Mouse (Mus musculus): Measurements from ENCODE around the gene Cldn14. TPM values are rescaled to one million over a fixed set of nuclear protein-coding genes. Genes with fewer than 3 reads are reported as not detected.

Gene Cldn14
- polyA plus RNA-seq, 2 experiments, result 1.0 to 1.2 TPM

GRCm38 (mm10) chr16:93907761-93908160 is 100.9 kb downstream of the Cldn14 start:
- Histone ChIP-seq H3K9me3 (ENCODE audit: control insufficient read depth, low read length) (no peaks in the 10 kb centered on the region), H3K27ac (no peak overlapping the region), H3K9ac (replicated peaks) (no peak overlapping the region), H3K4me1 (replicated peaks; ENCODE audit: control insufficient read depth in 2 of 2, insufficient read depth in 2 of 2, low read length in 1 of 2) (peaks cover 0 to 5% of the 10 kb centered on the region in 2 experiments; a peak in 1 of 4 replicates), H3K27me3 (ENCODE audit: control insufficient read depth, insufficient read depth, low read length) (no peaks in the 10 kb centered on the region), H3K36me3 (replicated peaks; ENCODE audit: control insufficient read depth, insufficient read depth, low read depth) (peaks cover 6% of the 10 kb centered on the region; the same call in 1 of the 2 replicates), H3K4me2 (ENCODE audit: low read depth) (no peak overlapping the region), H3K4me3 (ENCODE audit: insufficient read depth in 1 of 2, low read depth in 2 of 2, low read length in 2 of 2) (no peak overlapping the region)
- TF ChIP-seq CTCF (IDR thresholded peaks at IDR 0.05; ENCODE audit: low read depth) (no peak), EP300 (IDR thresholded peaks at IDR 0.05; ENCODE audit: low read depth) (no peak)
- 73% methylated on average over 5 of the region's 5 CpGs for WGBS (ENCODE audit: insufficient replicate concordance)
- DNase-seq (ENCODE audit: low read depth in 3 of 3, low spot score in 3 of 3) (no peak), ATAC-seq (ENCODE audit: insufficient read depth) (no peak)

- no peaks in the 10 kb centered on the region for H3K9me3 ChIP-seq (ENCODE audit: control insufficient read depth, low read length)
- peaks cover 0 to 5% of the 10 kb centered on the region in 2 experiments; a peak in 1 of 4 replicates for H3K4me1 ChIP-seq (replicated peaks; ENCODE audit: control insufficient read depth in 2 of 2, insufficient read depth in 2 of 2, low read length in 1 of 2)
- peak; percentile 21; the same call in 1 of the 2 replicates for ATAC-seq (ENCODE audit: insufficient read depth)
- no peak overlapping the region for H3K9ac ChIP-seq (replicated peaks)
- no peak overlapping the region for H3K4me2 ChIP-seq (ENCODE audit: low read depth)
- no peaks in the 10 kb centered on the region for H3K27me3 ChIP-seq (ENCODE audit: control insufficient read depth, insufficient read depth, low read length)
- 64% methylated on average over 11 of the region's 11 CpGs for WGBS (ENCODE audit: insufficient replicate concordance)
- peak in 1 of 3 experiments; percentile 23 for DNase-seq (ENCODE audit: low read depth in 3 of 3, low spot score in 3 of 3)
- peaks cover 14% of the 10 kb centered on the region; the same call in 1 of the 2 replicates for H3K36me3 ChIP-seq (replicated peaks; ENCODE audit: control insufficient read depth, insufficient read depth, low read depth)
- H3K27ac ChIP-seq, result no peak overlapping the region
- no peak overlapping the region for H3K4me3 ChIP-seq (ENCODE audit: insufficient read depth in 1 of 2, low read depth in 2 of 2, low read length in 2 of 2)
- TF ChIP-seq CTCF (IDR thresholded peaks at IDR 0.05; ENCODE audit: low read depth) (peak; percentile 98), EP300 (IDR thresholded peaks at IDR 0.05; ENCODE audit: low read depth) (no peak)
Observed at GRCm38 (mm10) chr16:93906156-93907014, 102.3 kb downstream of the Cldn14 start.

GRCm38 (mm10) chr16:93903027-93903426 is 105.6 kb downstream of the Cldn14 start:
- Histone ChIP-seq H3K4me2 (ENCODE audit: low read depth) (no peak overlapping the region), H3K4me1 (replicated peaks; ENCODE audit: control insufficient read depth in 2 of 2, insufficient read depth in 2 of 2, low read length in 1 of 2) (no peaks in the 10 kb centered on the region), H3K4me3 (ENCODE audit: insufficient read depth in 1 of 2, low read depth in 2 of 2, low read length in 2 of 2) (no peak overlapping the region), H3K36me3 (replicated peaks; ENCODE audit: control insufficient read depth, insufficient read depth, low read depth) (peaks cover 15% of the 10 kb centered on the region; the same call in 1 of the 2 replicates), H3K27ac (no peak overlapping the region), H3K9ac (replicated peaks) (no peak overlapping the region), H3K9me3 (ENCODE audit: control insufficient read depth, low read length) (no peaks in the 10 kb centered on the region), H3K27me3 (ENCODE audit: control insufficient read depth, insufficient read depth, low read length) (no peaks in the 10 kb centered on the region)
- ATAC-seq (ENCODE audit: insufficient read depth) (no peak), DNase-seq (ENCODE audit: low read depth in 3 of 3, low spot score in 3 of 3) (no peak)
- 68% methylated on average over 6 of the region's 6 CpGs for WGBS (ENCODE audit: insufficient replicate concordance)
- TF ChIP-seq EP300 (IDR thresholded peaks at IDR 0.05; ENCODE audit: low read depth) (no peak), CTCF (IDR thresholded peaks at IDR 0.05; ENCODE audit: low read depth) (peak; percentile 57)

- H3K4me2 ChIP-seq (ENCODE audit: low read depth), result no peak overlapping the region
- peaks cover 0 to 4% of the 10 kb centered on the region in 2 experiments; a peak in 1 of 4 replicates for H3K4me1 ChIP-seq (replicated peaks; ENCODE audit: control insufficient read depth in 2 of 2, insufficient read depth in 2 of 2, low read length in 1 of 2)
- ATAC-seq (ENCODE audit: insufficient read depth) (no peak), DNase-seq (ENCODE audit: low read depth in 3 of 3, low spot score in 3 of 3) (no peak)
- 81% methylated on average over 5 of the region's 5 CpGs for WGBS (ENCODE audit: insufficient replicate concordance)
- no peak overlapping the region for H3K9ac ChIP-seq (replicated peaks)
- H3K27me3 ChIP-seq (ENCODE audit: control insufficient read depth, insufficient read depth, low read length), result no peaks in the 10 kb centered on the region
- peaks cover 66% of the 10 kb centered on the region for H3K36me3 ChIP-seq (replicated peaks; ENCODE audit: control insufficient read depth, insufficient read depth, low read depth)
- no peak for TF ChIP-seq EP300 (IDR thresholded peaks at IDR 0.05; ENCODE audit: low read depth)
- TF ChIP-seq CTCF (IDR thresholded peaks at IDR 0.05; ENCODE audit: low read depth), result no peak
- no peak overlapping the region for H3K4me3 ChIP-seq (ENCODE audit: insufficient read depth in 1 of 2, low read depth in 2 of 2, low read length in 2 of 2)
- H3K9me3 ChIP-seq (ENCODE audit: control insufficient read depth, low read length), result no peaks in the 10 kb centered on the region
- no peak overlapping the region for H3K27ac ChIP-seq
Observed at GRCm38 (mm10) chr16:93893285-93893684, 115.4 kb downstream of the Cldn14 start.

GRCm38 (mm10) chr16:93890948-93891604 is 117.6 kb downstream of the Cldn14 start:
- Histone ChIP-seq H3K27ac (no peak overlapping the region), H3K4me2 (ENCODE audit: low read depth) (no peak overlapping the region), H3K27me3 (ENCODE audit: control insufficient read depth, insufficient read depth, low read length) (no peaks in the 10 kb centered on the region), H3K9ac (replicated peaks) (no peak overlapping the region), H3K4me3 (ENCODE audit: insufficient read depth in 1 of 2, low read depth in 2 of 2, low read length in 2 of 2) (no peak overlapping the region), H3K9me3 (ENCODE audit: control insufficient read depth, low read length) (no peaks in the 10 kb centered on the region), H3K36me3 (replicated peaks; ENCODE audit: control insufficient read depth, insufficient read depth, low read depth) (peaks cover 81% of the 10 kb centered on the region), H3K4me1 (replicated peaks; ENCODE audit: control insufficient read depth in 2 of 2, insufficient read depth in 2 of 2, low read length in 1 of 2) (peaks cover 0 to 4% of the 10 kb centered on the region in 2 experiments; a peak in 1 of 4 replicates)
- no peak for DNase-seq (ENCODE audit: low read depth in 3 of 3, low spot score in 3 of 3)
- 0 out of 2 replicates have a peak, but pooled peaks have one; percentile 15 for ATAC-seq (ENCODE audit: insufficient read depth)
- TF ChIP-seq EP300 (IDR thresholded peaks at IDR 0.05; ENCODE audit: low read depth), result no peak
- TF ChIP-seq CTCF (IDR thresholded peaks at IDR 0.05; ENCODE audit: low read depth), result no peak
- WGBS (ENCODE audit: insufficient replicate concordance), result 63% methylated on average over 12 of the region's 12 CpGs

Measured in liver, embryonic 14.5 days (tissue).